Mouse (Mus musculus): ENCODE results near the gene Pde4c.

GRCm38 (mm10) chr8:70762118-70762517 lies 38.6 kb downstream of the Pde4c start:
- TF ChIP-seq POLR2A (IDR thresholded peaks at IDR 0.05; ENCODE audit: control insufficient read depth, extremely low read depth, insufficient read depth, low read length, poor library complexity) (no peak), CTCF (IDR thresholded peaks at IDR 0.05; ENCODE audit: borderline replicate concordance, control insufficient read depth, extremely low read depth, insufficient read depth, low read length, poor library complexity) (no peak)
